Mouse (Mus musculus) bone marrow, adult 2 months (tissue): ENCODE results near the gene Ntn5.

Experiments used
- CTCF ChIP-seq: fragments of 200-500 bp; IDR thresholded peaks from 2 replicates; pipeline ENCODE4 v1.5.1; 2011; ENCODE audit warnings: low read length, control low read depth; ENCODE audit not compliant: control insufficient read depth, insufficient read depth
- POLR2A ChIP-seq: fragments of 200-500 bp; IDR thresholded peaks from 2 replicates; pipeline ENCODE4 v1.6.1; 2011; ENCODE audit warnings: low read depth, mild to moderate bottlenecking, control low read depth, low read length, borderline replicate concordance; ENCODE audit not compliant: control insufficient read depth

DNA sequence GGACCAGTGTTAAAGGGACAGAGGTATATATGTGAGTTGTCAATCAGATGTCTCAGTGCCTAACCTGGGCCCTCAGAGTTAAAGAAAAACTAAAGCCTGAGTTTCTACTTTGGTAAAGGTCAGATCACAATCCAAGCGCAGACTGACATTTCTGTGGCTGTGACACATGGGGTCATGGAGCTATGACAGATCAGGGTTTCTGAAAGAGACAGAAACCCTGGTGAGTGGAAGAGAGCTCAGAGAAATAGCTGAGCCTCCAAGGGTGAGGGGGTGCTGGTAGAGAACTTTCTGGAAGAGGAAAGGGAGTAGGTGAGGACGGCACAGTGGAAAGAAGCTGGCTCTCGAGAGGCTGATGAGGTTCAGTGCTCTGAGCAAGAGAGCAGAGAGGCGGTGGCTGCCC is 37.2 kb upstream of the Ntn5 start:
- TF ChIP-seq POLR2A: no peak
- no peak for TF ChIP-seq CTCF
